14 mouse cellular contexts compared by ENCODE assay signal in genomic region chr8:104110498-104111134, GRCm38 (mm10). TPM values are rescaled to one million over a fixed set of nuclear protein-coding genes. Genes with fewer than 3 reads are reported as not detected.
DNase-seq lines count a peak whose midpoint lies in the region; ATAC-seq and TF ChIP-seq lines count a peak whose summit lies in the region.
"Had no signal": no experiment of that assay in that cellular context is flagged by ENCODE, and none has a peak within 500 bp of the region (broad histone marks: within the 10 kb centered on the region; RNA-seq: fewer than 3 reads in every experiment).

No protein-coding gene starts in this region.

- H3K79me2 ChIP-seq in heart, adult 2 months (replicated peaks; ENCODE audit: control insufficient read depth, insufficient read depth, low read length), result peaks cover 3% of the 10 kb centered on the region; the same call in 1 of the 2 replicates

- no peak for TF ChIP-seq CTCF in heart, adult 2 months (IDR thresholded peaks at IDR 0.05)
- TF ChIP-seq CTCF in liver, embryonic 14.5 days (IDR thresholded peaks at IDR 0.05; ENCODE audit: low read depth), result no peak
- TF ChIP-seq CTCF in spleen, adult 2 months (IDR thresholded peaks at IDR 0.05; ENCODE audit: extremely low read depth, insufficient read depth, insufficient read length, insufficient replicate concordance), result no peak

- ATAC-seq in liver, embryonic 12.5 days, result 0 out of 2 replicates have a peak, but pooled peaks have one; percentile 21
- no peak for ATAC-seq in liver, embryonic 11.5 days (replicated peaks; ENCODE audit: low FRiP score)
- ATAC-seq in liver, embryonic 14.5 days (ENCODE audit: insufficient read depth), result peak; percentile 55; the same call in 1 of the 2 replicates
- ATAC-seq: intestine, embryonic 15.5 days had no signal

- intact Hi-C loops in heart, adult 2 months (cut with DNase I), result no loop called here
- intact Hi-C loops in heart, postnatal 36 days (cut with DNase I), result no loop called here

- no peak overlapping the region for H3K4me2 ChIP-seq in liver, embryonic 12.5 days
- H3K4me2 ChIP-seq in liver, embryonic 11.5 days, result no peak overlapping the region
- no peak overlapping the region for H3K4me2 ChIP-seq in liver, embryonic 14.5 days (ENCODE audit: low read depth)
- H3K4me2 ChIP-seq: forebrain, embryonic 12.5 days; intestine, embryonic 15.5 days; lung, embryonic 14.5 days had no signal

- TF ChIP-seq EP300 in heart, adult 2 months (IDR thresholded peaks at IDR 0.05; ENCODE audit: insufficient read depth, low read depth, low read length), result no peak
- TF ChIP-seq EP300 in liver, embryonic 14.5 days (IDR thresholded peaks at IDR 0.05; ENCODE audit: low read depth), result no peak

- WGBS in heart, adult 2 months, result 43% methylated on average over 10 of the region's 10 CpGs
- 58% methylated on average over 10 of the region's 10 CpGs for WGBS in liver, embryonic 12.5 days (ENCODE audit: insufficient replicate concordance)
- WGBS in liver, embryonic 11.5 days, result 72% methylated on average over 10 of the region's 10 CpGs
- WGBS in liver, embryonic 14.5 days (ENCODE audit: insufficient replicate concordance), result 48% methylated on average over 10 of the region's 10 CpGs
- 42% methylated on average over 10 of the region's 10 CpGs for WGBS in spleen, adult 2 months

- peak overlapping the region; percentile 45 for H3K27ac ChIP-seq in heart, adult 2 months
- H3K27ac ChIP-seq in liver, embryonic 12.5 days, result 0 out of 2 replicates have a peak overlapping the region, but pooled peaks have one; percentile 25
- no peak overlapping the region for H3K27ac ChIP-seq in liver, embryonic 11.5 days (ENCODE audit: low read depth, low read length)
- no peak overlapping the region for H3K27ac ChIP-seq in liver, embryonic 14.5 days
- peak overlapping the region; percentile 92 for H3K27ac ChIP-seq in spleen, adult 2 months (ENCODE audit: insufficient read depth, low read length)
- H3K27ac ChIP-seq: forebrain, embryonic 12.5 days; intestine, embryonic 15.5 days; left cerebral cortex, adult 2 months had no signal

- H3K9ac ChIP-seq in heart, adult 2 months (ENCODE audit: low read depth, low read length), result no peak overlapping the region
- H3K9ac ChIP-seq in liver, embryonic 12.5 days, result no peak overlapping the region
- no peak overlapping the region for H3K9ac ChIP-seq in liver, embryonic 11.5 days (ENCODE audit: low read depth, low read length)
- no peak overlapping the region for H3K9ac ChIP-seq in liver, embryonic 14.5 days (replicated peaks)
- H3K9ac ChIP-seq: forebrain, embryonic 12.5 days; intestine, embryonic 15.5 days; lung, embryonic 14.5 days had no signal

- peaks cover 26% of the 10 kb centered on the region for H3K36me3 ChIP-seq in heart, adult 2 months (ENCODE audit: control insufficient read depth, insufficient read depth, low read length)
- no peaks in the 10 kb centered on the region for H3K36me3 ChIP-seq in liver, embryonic 12.5 days
- no peaks in the 10 kb centered on the region for H3K36me3 ChIP-seq in liver, embryonic 11.5 days (ENCODE audit: control insufficient read depth, insufficient read depth, low read length)
- no peaks in the 10 kb centered on the region for H3K36me3 ChIP-seq in liver, embryonic 14.5 days (replicated peaks; ENCODE audit: control insufficient read depth, insufficient read depth, low read depth)
- H3K36me3 ChIP-seq in spleen, adult 2 months (ENCODE audit: control insufficient read depth, insufficient read depth, low read length), result no peaks in the 10 kb centered on the region
- H3K36me3 ChIP-seq: forebrain, embryonic 12.5 days; intestine, embryonic 15.5 days had no signal

- DNase-seq in heart, adult 2 months, result peak in 1 of 2 experiments; percentile 61
- no peak for DNase-seq in heart, postnatal 36 days
- DNase-seq in liver, embryonic 11.5 days (ENCODE audit: low spot score), result no peak
- DNase-seq in liver, embryonic 14.5 days (ENCODE audit: low read depth in 3 of 3, low spot score in 3 of 3), result peak in 1 of 3 experiments; percentile 17
- DNase-seq in spleen, adult 2 months (ENCODE audit: low read depth in 1 of 2, low spot score in 2 of 2), result peak; percentile 60 to 66
- no peak for DNase-seq in embryo, embryonic 11 days
- no peak for DNase-seq in thymus, postnatal 4 days
- DNase-seq: gastrocnemius, postnatal 36 days; lung, embryonic 14.5 days had no signal

- peaks cover 20% of the 10 kb centered on the region for H3K4me1 ChIP-seq in heart, adult 2 months (ENCODE audit: control insufficient read depth, insufficient read depth, low read length)
- peaks cover 3% of the 10 kb centered on the region; the same call in 1 of the 2 replicates for H3K4me1 ChIP-seq in liver, embryonic 12.5 days
- no peaks in the 10 kb centered on the region for H3K4me1 ChIP-seq in liver, embryonic 11.5 days (replicated peaks; ENCODE audit: control insufficient read depth, insufficient read depth, low read length)
- 0 out of 4 replicates have a peak, but pooled peaks cover 0 to 1% of the 10 kb centered on the region in 2 experiments for H3K4me1 ChIP-seq in liver, embryonic 14.5 days (replicated peaks; ENCODE audit: control insufficient read depth in 2 of 2, insufficient read depth in 2 of 2, low read length in 1 of 2)
- peaks cover 5% of the 10 kb centered on the region; the same call in 1 of the 2 replicates for H3K4me1 ChIP-seq in spleen, adult 2 months (ENCODE audit: control insufficient read depth, insufficient read depth, insufficient read length)

- H3K27me3 ChIP-seq in heart, adult 2 months (ENCODE audit: control insufficient read depth, insufficient read depth, low read length), result no peaks in the 10 kb centered on the region
- H3K27me3 ChIP-seq in liver, embryonic 12.5 days (replicated peaks), result no peaks in the 10 kb centered on the region
- no peaks in the 10 kb centered on the region for H3K27me3 ChIP-seq in liver, embryonic 11.5 days (replicated peaks; ENCODE audit: control insufficient read depth, insufficient read depth, low read length)
- H3K27me3 ChIP-seq in liver, embryonic 14.5 days (ENCODE audit: control insufficient read depth, insufficient read depth, low read length), result no peaks in the 10 kb centered on the region
- H3K27me3 ChIP-seq in spleen, adult 2 months (ENCODE audit: control insufficient read depth, insufficient read depth, low read length), result no peaks in the 10 kb centered on the region
- H3K27me3 ChIP-seq: forebrain, embryonic 12.5 days; intestine, embryonic 15.5 days had no signal

- no peaks in the 10 kb centered on the region for H3K9me3 ChIP-seq in liver, embryonic 12.5 days (replicated peaks)
- no peaks in the 10 kb centered on the region for H3K9me3 ChIP-seq in liver, embryonic 11.5 days (ENCODE audit: control insufficient read depth, low read length)
- no peaks in the 10 kb centered on the region for H3K9me3 ChIP-seq in liver, embryonic 14.5 days (ENCODE audit: control insufficient read depth, low read length)
- H3K9me3 ChIP-seq: forebrain, embryonic 12.5 days; intestine, embryonic 15.5 days had no signal

- peak overlapping the region; percentile 8; the same call in 1 of the 2 replicates for H3K4me3 ChIP-seq in heart, adult 2 months
- no peak overlapping the region for H3K4me3 ChIP-seq in liver, embryonic 12.5 days
- H3K4me3 ChIP-seq in liver, embryonic 11.5 days (ENCODE audit: low read depth, low read length), result no peak overlapping the region
- no peak overlapping the region for H3K4me3 ChIP-seq in liver, embryonic 14.5 days (ENCODE audit: insufficient read depth in 1 of 2, low read depth in 2 of 2, low read length in 2 of 2)
- no peak overlapping the region for H3K4me3 ChIP-seq in spleen, adult 2 months (ENCODE audit: extremely low read depth, insufficient read depth, insufficient read length)
- H3K4me3 ChIP-seq: forebrain, embryonic 12.5 days; intestine, embryonic 15.5 days; left cerebral cortex, adult 2 months; myocyte had no signal

- TF ChIP-seq POLR2A in heart, adult 2 months (IDR thresholded peaks at IDR 0.05; ENCODE audit: insufficient read depth, low read depth, low read length), result no peak
- no peak for TF ChIP-seq POLR2A in spleen, adult 2 months (IDR thresholded peaks at IDR 0.05; ENCODE audit: low read depth, low read length)

RNA-seq across cellular contexts. Expression of gene Cdh5, which starts 9.2 kb away (rescaled TPM):
- 100 to 1,000 TPM; 112 to 115 TPM for total RNA-seq in heart, adult 2 months (2021)
- 113 and 128 TPM in 2 replicates for polyA plus RNA-seq in heart, adult 2 months (2012; rRNA removed)
- 100 to 1,000 TPM; 133 to 159 TPM for total RNA-seq in heart, postnatal 36 days (2021)
- polyA plus RNA-seq in liver, embryonic 12.5 days (2016; fragmentation: Nextera tagmentation; extraction: Ambion mirVana), result 9.4 and 9.9 TPM in 2 replicates
- 17.1 and 19.3 TPM in 2 replicates for polyA plus RNA-seq in liver, embryonic 11.5 days (2014; fragmentation: Nextera tagmentation; extraction: Ambion mirVana)
- 11.3 and 11.6 TPM in 2 replicates for polyA plus RNA-seq in liver, embryonic 14.5 days (2012; rRNA removed)
- polyA plus RNA-seq in liver, embryonic 14.5 days (2014; fragmentation: Nextera tagmentation; extraction: Ambion mirVana), result 7.3 and 8.5 TPM in 2 replicates
- 23.3 and 23.4 TPM in 2 replicates for polyA plus RNA-seq in spleen, adult 2 months (2012; rRNA removed)

RNA-seq across cellular contexts. Expression of gene Bean1, which starts 59.6 kb away (rescaled TPM):
- total RNA-seq in heart, adult 2 months (2021), result 1 to 10 TPM in 1 of 2 experiments, under 1 TPM in 1; 0.91 to 1.8 TPM
- 4.0 and 4.1 TPM in 2 replicates for polyA plus RNA-seq in heart, adult 2 months (2012; rRNA removed)
- 1 to 10 TPM in 1 of 2 experiments, under 1 TPM in 1; 0.92 to 1.1 TPM for total RNA-seq in heart, postnatal 36 days (2021)
- polyA plus RNA-seq in liver, embryonic 12.5 days (2016; fragmentation: Nextera tagmentation; extraction: Ambion mirVana), result 0.06 TPM in 1 of 2 replicates, not detected in the other
- 0.09 and 0.10 TPM in 2 replicates for polyA plus RNA-seq in liver, embryonic 11.5 days (2014; fragmentation: Nextera tagmentation; extraction: Ambion mirVana)
- 0.02 and 0.05 TPM in 2 replicates for polyA plus RNA-seq in liver, embryonic 14.5 days (2012; rRNA removed)
- polyA plus RNA-seq in liver, embryonic 14.5 days (2014; fragmentation: Nextera tagmentation; extraction: Ambion mirVana), result not detected in 2 replicates
- 0.63 and 0.72 TPM in 2 replicates for polyA plus RNA-seq in spleen, adult 2 months (2012; rRNA removed)

Comparison
In these comparisons a context has a peak if more than half of its experiments do, and no peak if none do; other contexts are left out.
1. H3K27ac ChIP-seq: peak in heart, adult 2 months (single experiment), liver, embryonic 12.5 days (single experiment) and spleen, adult 2 months (single experiment); none in liver, embryonic 11.5 days (single experiment) and liver, embryonic 14.5 days (single experiment).
2. DNase-seq: peak in spleen, adult 2 months (2 of 2); none in heart, postnatal 36 days (0 of 2), liver, embryonic 11.5 days (single experiment), embryo, embryonic 11 days (single experiment) and thymus, postnatal 4 days (single experiment).